Mouse (Mus musculus): ENCODE measurements around the gene Ppm1m. TPM values are rescaled to one million over a fixed set of nuclear protein-coding genes. Genes with fewer than 3 reads are reported as not detected.

Gene Ppm1m
- polyA plus RNA-seq, 1 experiment from 2014 or later, result 26.9 TPM

DNA sequence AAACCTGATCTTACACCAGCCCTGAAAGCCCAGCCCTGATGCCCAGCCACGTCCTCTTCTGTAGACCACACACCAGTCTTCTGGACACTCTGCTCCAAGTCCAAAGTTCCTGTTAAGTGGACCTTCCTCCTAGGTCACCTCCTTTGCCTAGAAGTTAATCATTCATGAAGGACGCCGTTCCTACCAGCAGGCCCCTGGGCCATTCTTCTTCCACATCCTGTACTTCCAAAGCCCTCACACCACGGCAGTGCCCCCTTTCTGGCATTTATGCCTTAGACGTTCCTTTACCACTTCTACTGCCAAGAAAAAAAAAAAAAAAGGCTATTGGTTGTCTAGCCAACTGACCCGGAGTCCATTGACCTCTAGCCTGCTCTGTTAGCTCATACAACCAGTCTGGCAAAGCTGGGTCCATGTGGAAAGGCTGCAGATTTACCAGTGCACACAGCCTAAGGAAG, 41.5 kb downstream of the Ppm1m start, which contains the start of gene Glyctk:
TSS of gene Glyctk (minus strand) at position 102 of the 455 bp plus-strand sequence.
- H3K4me1 ChIP-seq (ENCODE audit: control insufficient read depth, insufficient read depth, low read length), result peaks cover 5% of the 10 kb centered on the region; the same call in 1 of the 2 replicates
- no peaks in the 10 kb centered on the region for H3K27me3 ChIP-seq (ENCODE audit: control insufficient read depth, insufficient read depth, low read length)
- H3K27ac ChIP-seq (ENCODE audit: low read depth, low read length), result no peak within 1 kb of the TSS
- H3K36me3 ChIP-seq (ENCODE audit: control insufficient read depth, insufficient read depth, low read length), result 0 out of 2 replicates have a peak, but pooled peaks cover 2% of the 10 kb centered on the region
- ATAC-seq (ENCODE audit: low FRiP score), result no peak
- H3K4me2 ChIP-seq, result no peak within 1 kb of the TSS
- peak; percentile 86 for DNase-seq (ENCODE audit: low spot score, missing footprints)
- WGBS, result 88% methylated on average over 6 of the region's 6 CpGs
- H3K9me3 ChIP-seq (ENCODE audit: control insufficient read depth, low read length), result no peaks in the 10 kb centered on the region
- no peak within 1 kb of the TSS for H3K4me3 ChIP-seq (ENCODE audit: low read depth, low read length)
- no peak within 1 kb of the TSS for H3K9ac ChIP-seq (ENCODE audit: low read length)

DNA sequence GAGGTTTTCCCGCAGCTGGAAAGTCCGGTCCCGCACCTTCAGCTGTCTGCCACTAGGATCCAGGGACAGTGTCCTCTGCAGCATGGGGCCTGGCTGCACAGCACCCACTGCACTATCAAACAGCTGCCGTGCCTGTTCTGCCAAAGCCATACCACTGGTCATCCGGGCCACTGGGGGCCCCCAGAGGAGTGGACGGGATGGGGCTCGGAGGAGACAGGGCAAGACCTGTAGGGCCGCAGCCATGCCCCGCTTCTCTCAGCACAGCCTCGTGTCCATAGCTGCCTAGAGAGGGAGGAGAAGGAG, 42.0 kb downstream of the Ppm1m start:
- H3K27ac ChIP-seq (ENCODE audit: low read depth, low read length), result no peak overlapping the region
- ATAC-seq (ENCODE audit: low FRiP score) (no peak), DNase-seq (ENCODE audit: low spot score, missing footprints) (peak; percentile 73)
- no peak overlapping the region for H3K4me3 ChIP-seq (ENCODE audit: low read depth, low read length)
- no peak overlapping the region for H3K9ac ChIP-seq (ENCODE audit: low read length)
- H3K4me2 ChIP-seq, result no peak overlapping the region
- 83% methylated on average over 10 of the region's 10 CpGs for WGBS
- H3K36me3 ChIP-seq (ENCODE audit: control insufficient read depth, insufficient read depth, low read length), result 0 out of 2 replicates have a peak, but pooled peaks cover 2% of the 10 kb centered on the region
- H3K27me3 ChIP-seq (ENCODE audit: control insufficient read depth, insufficient read depth, low read length), result no peaks in the 10 kb centered on the region
- no peaks in the 10 kb centered on the region for H3K9me3 ChIP-seq (ENCODE audit: control insufficient read depth, low read length)
- H3K4me1 ChIP-seq (ENCODE audit: control insufficient read depth, insufficient read depth, low read length), result peaks cover 5% of the 10 kb centered on the region; the same call in 1 of the 2 replicates

DNA sequence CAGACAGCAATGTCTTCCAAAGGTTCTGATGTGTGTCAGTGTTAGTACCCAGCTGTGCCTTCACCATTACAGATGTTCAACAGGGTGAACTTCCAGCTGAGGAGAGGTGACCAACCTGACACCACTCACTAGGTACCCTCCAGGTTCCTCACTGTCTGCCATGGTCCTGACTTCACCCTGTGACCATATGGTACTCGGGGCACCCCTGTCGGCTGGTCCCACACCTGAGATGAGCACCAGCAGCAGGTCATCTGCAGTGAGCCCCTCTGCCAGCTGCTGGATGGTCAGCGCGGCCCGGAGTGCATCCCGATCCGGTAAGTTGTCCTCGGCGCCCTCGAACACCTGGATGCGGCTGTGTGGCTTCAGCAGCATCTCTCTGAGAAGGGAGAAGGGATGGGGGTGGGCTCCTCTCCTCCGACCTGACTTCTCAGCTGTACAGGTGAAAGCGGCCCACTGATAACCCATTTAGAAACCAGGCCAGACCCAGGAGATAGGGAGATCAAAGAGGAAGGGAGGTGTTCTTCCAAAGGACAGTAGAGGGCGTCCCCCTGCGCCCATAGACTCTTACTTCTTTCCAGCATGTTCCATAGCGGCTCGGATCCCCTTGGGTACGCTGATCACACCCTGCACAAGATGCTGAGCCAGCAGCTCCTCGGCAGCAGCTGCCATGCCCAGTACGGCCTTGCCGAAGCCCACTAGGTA, 42.5 kb downstream of the Ppm1m start:
- peak; percentile 4; the same call in 1 of the 2 replicates for ATAC-seq (ENCODE audit: low FRiP score)
- peak; percentile 79 for DNase-seq (ENCODE audit: low spot score, missing footprints)
- H3K36me3 ChIP-seq (ENCODE audit: control insufficient read depth, insufficient read depth, low read length), result 0 out of 2 replicates have a peak, but pooled peaks cover 2% of the 10 kb centered on the region
- no peak overlapping the region for H3K27ac ChIP-seq (ENCODE audit: low read depth, low read length)
- no peak overlapping the region for H3K9ac ChIP-seq (ENCODE audit: low read length)
- H3K4me1 ChIP-seq (ENCODE audit: control insufficient read depth, insufficient read depth, low read length), result peaks cover 5% of the 10 kb centered on the region; the same call in 1 of the 2 replicates
- H3K27me3 ChIP-seq (ENCODE audit: control insufficient read depth, insufficient read depth, low read length), result no peaks in the 10 kb centered on the region
- no peak overlapping the region for H3K4me2 ChIP-seq
- H3K4me3 ChIP-seq (ENCODE audit: low read depth, low read length), result no peak overlapping the region
- no peaks in the 10 kb centered on the region for H3K9me3 ChIP-seq (ENCODE audit: control insufficient read depth, low read length)
- 79% methylated on average over 21 of the region's 21 CpGs for WGBS

DNA sequence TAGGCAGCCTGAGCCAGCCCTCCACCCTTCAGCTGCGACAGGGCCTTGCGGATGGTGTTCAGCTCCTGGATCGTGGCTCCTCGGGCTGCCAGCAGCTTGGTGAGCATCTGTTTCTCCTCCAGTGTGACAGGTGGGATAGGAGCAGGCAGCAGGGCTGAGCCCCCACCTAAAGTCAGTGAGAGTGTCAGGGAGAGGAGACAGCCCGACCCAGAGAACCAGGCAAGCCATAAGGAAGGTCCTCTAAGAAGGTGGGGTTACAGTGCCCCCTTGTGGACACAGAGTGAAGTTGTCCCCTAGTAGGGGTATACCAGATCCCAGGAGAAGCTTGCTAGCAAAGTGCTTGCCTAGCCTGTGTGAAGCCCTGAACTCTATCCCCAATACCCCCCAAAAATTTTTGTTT, 43.1 kb downstream of the Ppm1m start:
- Histone ChIP-seq H3K4me2 (no peak overlapping the region), H3K36me3 (ENCODE audit: control insufficient read depth, insufficient read depth, low read length) (0 out of 2 replicates have a peak, but pooled peaks cover 2% of the 10 kb centered on the region), H3K27me3 (ENCODE audit: control insufficient read depth, insufficient read depth, low read length) (no peaks in the 10 kb centered on the region), H3K9me3 (ENCODE audit: control insufficient read depth, low read length) (no peaks in the 10 kb centered on the region), H3K4me1 (ENCODE audit: control insufficient read depth, insufficient read depth, low read length) (peaks cover 5% of the 10 kb centered on the region; the same call in 1 of the 2 replicates), H3K4me3 (ENCODE audit: low read depth, low read length) (no peak overlapping the region), H3K9ac (ENCODE audit: low read length) (no peak overlapping the region), H3K27ac (ENCODE audit: low read depth, low read length) (peak overlapping the region; percentile 57)
- ATAC-seq (ENCODE audit: low FRiP score) (peak; percentile 71), DNase-seq (ENCODE audit: low spot score, missing footprints) (peak; percentile 93)
- 58% methylated on average over 5 of the region's 5 CpGs for WGBS

DNA sequence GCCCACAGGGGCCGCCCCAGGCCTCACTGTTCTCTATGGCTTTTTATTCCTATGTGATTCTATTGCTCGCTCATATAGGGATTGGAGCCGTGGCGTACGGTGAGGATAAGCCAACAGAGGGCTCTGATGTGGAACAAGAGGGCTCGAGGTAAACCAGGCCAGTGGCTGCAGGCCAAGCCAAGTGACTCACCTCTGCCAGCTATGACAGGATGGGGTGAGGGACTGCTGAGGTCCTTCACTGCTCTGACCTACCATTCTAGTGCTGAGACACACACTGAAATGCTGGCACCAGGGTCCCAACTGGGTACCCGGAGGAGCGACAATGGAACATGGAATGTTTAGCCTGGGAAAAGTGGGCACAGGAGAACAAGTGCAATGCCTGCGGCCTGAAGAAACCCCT, 45.4 kb downstream of the Ppm1m start:
- 86% methylated on average over 9 of the region's 9 CpGs for WGBS
- Histone ChIP-seq H3K4me3 (ENCODE audit: low read depth, low read length) (no peak overlapping the region), H3K9ac (ENCODE audit: low read length) (no peak overlapping the region), H3K4me1 (ENCODE audit: control insufficient read depth, insufficient read depth, low read length) (peaks cover 11% of the 10 kb centered on the region), H3K27me3 (ENCODE audit: control insufficient read depth, insufficient read depth, low read length) (no peaks in the 10 kb centered on the region), H3K9me3 (ENCODE audit: control insufficient read depth, low read length) (no peaks in the 10 kb centered on the region), H3K27ac (ENCODE audit: low read depth, low read length) (no peak overlapping the region), H3K36me3 (ENCODE audit: control insufficient read depth, insufficient read depth, low read length) (0 out of 2 replicates have a peak, but pooled peaks cover 2% of the 10 kb centered on the region), H3K4me2 (no peak overlapping the region)
- ATAC-seq (ENCODE audit: low FRiP score) (no peak), DNase-seq (ENCODE audit: low spot score, missing footprints) (peak; percentile 77)

- Histone ChIP-seq H3K4me2 (peak overlapping the region; percentile 77), H3K4me1 (ENCODE audit: control insufficient read depth, insufficient read depth, low read length) (peaks cover 23% of the 10 kb centered on the region), H3K27ac (ENCODE audit: low read depth, low read length) (peak overlapping the region; percentile 85; the same call in 1 of the 2 replicates), H3K27me3 (ENCODE audit: control insufficient read depth, insufficient read depth, low read length) (no peaks in the 10 kb centered on the region), H3K9me3 (ENCODE audit: control insufficient read depth, low read length) (no peaks in the 10 kb centered on the region), H3K9ac (ENCODE audit: low read length) (peak overlapping the region; percentile 98), H3K36me3 (ENCODE audit: control insufficient read depth, insufficient read depth, low read length) (no peaks in the 10 kb centered on the region), H3K4me3 (ENCODE audit: low read depth, low read length) (peak overlapping the region; percentile 77)
- ATAC-seq (ENCODE audit: low FRiP score) (no peak), DNase-seq (ENCODE audit: low spot score, missing footprints) (no peak)
- WGBS, result 16% methylated on average over 10 of the region's 10 CpGs
These were observed 50.2 kb downstream of the Ppm1m start for GRCm38 (mm10) chr9:106149399-106149754.

DNA sequence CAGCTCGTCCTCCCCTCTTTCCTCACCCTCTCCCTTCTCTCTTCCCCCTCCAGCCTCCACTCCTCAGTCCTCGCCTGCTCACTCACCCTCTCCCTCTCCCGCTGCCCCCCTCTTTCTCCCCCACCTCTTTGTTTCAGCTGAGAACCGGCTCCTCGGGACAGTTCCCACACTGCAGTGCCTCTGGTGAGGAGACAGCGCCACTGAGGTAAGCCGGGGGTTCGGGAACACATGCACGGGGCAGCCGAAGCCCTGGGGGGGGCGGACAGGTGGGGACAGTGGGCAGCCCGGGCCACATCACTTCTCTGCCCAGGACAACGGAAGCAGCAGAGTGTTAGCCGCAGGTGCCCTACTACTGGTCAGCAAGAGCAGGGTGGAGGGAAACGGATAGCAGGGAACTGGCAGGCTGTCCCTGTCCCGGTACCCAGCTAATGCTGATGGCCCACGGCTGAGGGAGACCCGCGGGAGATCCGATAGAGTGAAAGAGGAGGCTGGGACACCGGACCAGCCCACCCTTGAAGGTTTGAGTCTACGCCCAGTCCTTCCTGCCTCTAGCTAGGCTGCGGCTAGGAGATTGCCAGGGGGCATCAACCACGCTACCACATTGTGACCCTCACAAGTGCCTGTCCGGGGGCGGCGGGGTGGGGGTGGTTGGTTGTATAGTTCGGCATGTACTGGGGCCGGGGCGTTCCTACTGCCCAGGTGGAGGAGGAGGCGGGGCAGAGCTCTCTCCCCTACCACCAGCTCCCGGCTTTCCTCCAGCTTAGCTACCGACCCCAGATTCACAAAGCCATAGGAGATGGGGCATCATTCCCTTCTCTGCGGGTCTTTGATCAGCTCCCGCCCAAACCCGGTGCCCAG, 50.8 kb downstream of the Ppm1m start:
- under 1% methylated on average over 36 of the region's 36 CpGs for WGBS
- Histone ChIP-seq H3K27me3 (ENCODE audit: control insufficient read depth, insufficient read depth, low read length) (no peaks in the 10 kb centered on the region), H3K9me3 (ENCODE audit: control insufficient read depth, low read length) (no peaks in the 10 kb centered on the region), H3K9ac (ENCODE audit: low read length) (peak overlapping the region; percentile 98), H3K36me3 (ENCODE audit: control insufficient read depth, insufficient read depth, low read length) (no peaks in the 10 kb centered on the region), H3K27ac (ENCODE audit: low read depth, low read length) (peak overlapping the region; percentile 85), H3K4me1 (ENCODE audit: control insufficient read depth, insufficient read depth, low read length) (peaks cover 23% of the 10 kb centered on the region), H3K4me2 (peak overlapping the region; percentile 77), H3K4me3 (ENCODE audit: low read depth, low read length) (peak overlapping the region; percentile 77)
- DNase-seq (ENCODE audit: low spot score, missing footprints), result peak; percentile 97
- peak; percentile 86 for ATAC-seq (ENCODE audit: low FRiP score)

- peak; percentile 74 for ATAC-seq (ENCODE audit: low FRiP score)
- peak overlapping the region; percentile 85 for H3K27ac ChIP-seq (ENCODE audit: low read depth, low read length)
- peak; percentile 94 for DNase-seq (ENCODE audit: low spot score, missing footprints)
- peaks cover 23% of the 10 kb centered on the region for H3K4me1 ChIP-seq (ENCODE audit: control insufficient read depth, insufficient read depth, low read length)
- peak overlapping the region; percentile 77 for H3K4me3 ChIP-seq (ENCODE audit: low read depth, low read length)
- peak overlapping the region; percentile 98 for H3K9ac ChIP-seq (ENCODE audit: low read length)
- 3% methylated on average over 10 of the region's 10 CpGs for WGBS
- no peaks in the 10 kb centered on the region for H3K36me3 ChIP-seq (ENCODE audit: control insufficient read depth, insufficient read depth, low read length)
- H3K4me2 ChIP-seq, result peak overlapping the region; percentile 77
- H3K9me3 ChIP-seq (ENCODE audit: control insufficient read depth, low read length), result no peaks in the 10 kb centered on the region
- H3K27me3 ChIP-seq (ENCODE audit: control insufficient read depth, insufficient read depth, low read length), result no peaks in the 10 kb centered on the region
These were observed 51.6 kb downstream of the Ppm1m start for GRCm38 (mm10) chr9:106147851-106148431.
